Mouse (Mus musculus) heart, postnatal 25 days (tissue): ENCODE measurements around the gene Slc1a6. TPM values are rescaled to one million over a fixed set of nuclear protein-coding genes. Genes with fewer than 3 reads are reported as not detected.
"Not testable (repeated sequence)": the region's sequence is repeated elsewhere in the genome, so short reads cannot be mapped to it uniquely, and the experiment has no call there.

ENCODE experiments used
- DNase-seq: peaks from one replicate; pipeline ENCODE4 v3.0.0; 2022; ENCODE audit warnings: low spot score
- intact Hi-C: fragments of 180-260 bp; cut with DNase I; formaldehyde crosslinking; loops from one replicate; pipeline ENCODE4 v1.15.1; 2025
- total RNA-seq, 2 experiments: library from RNA; stranded (reverse); gene quantifications; 2 replicates each; pipeline ENCODE4 v1.2.3; 2021

The Slc1a6 gene
- not detected for total RNA-seq

DNA sequence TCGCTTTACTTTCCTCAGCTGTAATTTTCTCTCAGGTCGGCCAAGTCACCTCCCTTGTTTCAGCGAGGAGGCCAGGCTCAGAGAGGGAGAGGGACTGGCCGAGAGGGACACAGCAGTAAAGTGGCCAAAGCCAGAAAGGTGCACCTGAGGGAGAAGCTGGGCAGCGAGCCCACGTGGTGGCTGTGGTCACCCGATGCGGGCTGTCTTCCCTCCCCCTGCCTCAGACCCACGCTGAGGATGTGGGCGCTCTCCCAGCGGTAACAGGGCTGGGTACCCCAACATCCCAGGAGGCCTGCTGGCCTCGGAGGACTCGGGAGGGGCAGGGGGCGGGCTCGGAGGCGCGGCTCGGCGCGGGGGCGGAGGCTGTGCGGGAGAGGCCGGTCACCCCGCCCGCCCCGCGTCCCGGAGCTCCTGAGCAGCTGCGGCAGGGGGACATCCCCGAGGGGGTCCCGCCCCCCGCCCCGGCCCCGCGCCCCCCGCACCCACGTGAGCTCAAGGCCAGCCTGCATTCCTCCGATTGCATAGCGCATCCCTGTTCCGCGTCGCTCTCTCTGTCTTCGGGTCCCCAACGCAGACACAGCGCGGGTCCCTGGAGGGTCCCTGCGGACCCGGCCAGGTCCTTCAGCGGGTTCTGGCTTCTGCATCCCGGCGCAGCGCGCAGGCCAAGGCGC, at the start of gene Slc1a6:
Gene Slc1a6 (plus strand): TSS at position 516 of the 671 bp plus-strand sequence.
- intact Hi-C loops, result no loop called here
- DNase-seq, result no peak

DNA sequence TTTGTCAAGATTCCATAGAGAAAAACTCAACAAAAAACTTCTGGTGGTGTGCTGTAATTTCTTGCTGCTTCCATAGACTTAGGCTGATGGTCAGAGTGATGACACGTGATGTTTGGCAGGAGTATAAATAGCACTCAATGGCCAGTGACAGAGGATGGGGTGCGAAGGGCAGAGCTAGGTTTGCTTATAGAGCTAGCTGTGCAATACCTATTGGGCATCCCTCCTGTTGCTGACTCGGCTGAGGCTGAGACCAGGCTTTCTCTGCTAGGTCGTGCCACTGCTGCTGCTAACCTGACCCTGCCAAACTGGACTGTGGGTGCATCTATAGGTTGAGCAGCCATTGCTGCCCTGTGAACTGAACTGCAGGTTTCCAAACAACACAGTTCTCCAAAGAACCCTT, 40.5 kb upstream of the Slc1a6 start:
- no peak for DNase-seq
- intact Hi-C loops, result no loop called here

DNA sequence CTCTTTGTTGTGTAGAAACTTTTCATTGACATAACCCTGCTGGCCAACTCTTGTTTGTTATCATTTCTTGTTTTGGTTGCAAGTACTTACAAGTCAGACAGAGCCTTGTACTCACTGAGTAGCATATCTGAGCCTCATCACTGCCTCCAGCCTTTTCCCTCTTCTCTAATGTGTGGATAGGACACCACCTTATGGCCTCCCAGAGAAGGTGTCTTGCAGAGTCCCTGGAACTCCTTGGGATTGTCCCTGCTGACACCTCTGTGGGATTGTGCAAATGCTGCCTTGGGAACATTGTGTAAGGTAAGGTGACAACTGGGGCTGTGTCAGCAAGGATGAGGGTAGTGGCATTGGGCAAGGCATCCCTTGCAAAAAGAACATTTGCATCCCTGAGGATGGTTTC, 36.6 kb upstream of the Slc1a6 start:
- no peak for DNase-seq
- intact Hi-C loops, result no loop called here

DNA sequence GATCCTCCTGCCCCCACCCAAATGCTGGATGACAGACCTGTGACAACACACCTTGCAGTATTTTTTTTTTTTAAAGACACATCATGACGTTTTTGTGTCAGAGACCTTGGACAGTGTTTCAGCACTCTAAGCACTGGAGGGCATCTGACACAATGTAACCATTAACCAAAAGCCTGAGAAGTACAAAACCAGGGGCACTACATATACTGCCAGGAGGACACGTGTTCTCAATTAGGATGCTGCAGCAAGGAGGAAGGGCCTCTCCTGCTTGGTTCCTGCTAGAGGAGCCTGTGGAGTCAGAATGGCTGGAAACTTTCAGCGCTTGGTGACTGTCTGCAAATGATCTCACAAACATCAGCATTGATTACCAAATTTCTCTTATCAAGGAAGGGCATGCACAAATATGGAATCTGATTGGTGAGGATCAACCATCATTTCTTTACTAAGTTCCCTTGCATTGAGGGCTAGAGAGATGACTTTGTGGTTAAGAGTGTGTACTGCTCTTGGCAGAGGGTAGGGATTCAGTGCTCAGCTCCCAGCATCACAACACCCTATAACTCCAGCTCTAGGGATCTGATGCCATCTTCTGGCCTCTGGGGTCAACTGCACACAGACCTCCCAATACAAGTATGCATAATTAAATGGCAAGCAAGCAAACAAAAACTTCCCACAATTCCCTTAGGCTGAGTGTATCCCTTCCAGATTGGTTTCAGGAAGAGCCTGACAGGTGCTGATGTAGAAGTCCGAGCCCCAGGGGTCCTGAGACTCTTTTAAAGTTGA, 34.7 kb upstream of the Slc1a6 start:
- no peak for DNase-seq
- intact Hi-C loops, result no loop called here

DNA sequence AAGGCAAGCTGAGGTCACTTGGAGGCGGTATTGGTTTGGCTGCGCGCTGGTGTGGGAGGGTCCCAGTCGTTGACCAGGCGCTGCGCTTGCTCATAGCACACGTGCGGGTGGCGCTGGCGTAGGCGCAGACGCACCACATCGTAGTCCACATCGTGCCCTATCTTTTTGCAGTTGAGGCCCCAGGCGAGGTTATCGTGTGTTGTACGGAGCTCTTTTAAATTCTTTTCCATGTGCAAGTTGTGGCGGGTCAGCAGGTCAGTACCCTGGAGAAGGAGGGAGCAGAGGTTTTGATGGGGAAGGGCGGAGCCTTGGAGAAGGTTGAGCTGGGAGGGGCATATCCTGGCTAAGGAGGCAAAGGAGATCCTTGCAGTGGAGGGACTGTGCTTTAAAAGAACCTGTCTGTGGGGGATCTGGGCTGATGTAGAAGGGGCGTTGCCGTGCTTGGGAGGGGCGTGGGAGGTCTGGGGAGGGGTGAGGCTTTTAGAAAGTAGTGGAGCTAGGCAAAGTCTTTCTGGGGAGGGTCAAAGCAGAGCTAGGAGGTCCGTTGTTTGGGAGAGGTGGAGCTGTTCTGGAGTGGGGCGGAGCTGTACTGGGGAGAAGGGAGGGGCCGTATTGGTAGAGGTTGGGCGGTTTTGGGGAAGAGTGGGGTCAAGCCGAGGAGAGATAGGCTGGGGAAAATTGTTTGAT, 33.1 kb upstream of the Slc1a6 start:
- DNase-seq, result no peak
- intact Hi-C loops, result no loop called here

DNA sequence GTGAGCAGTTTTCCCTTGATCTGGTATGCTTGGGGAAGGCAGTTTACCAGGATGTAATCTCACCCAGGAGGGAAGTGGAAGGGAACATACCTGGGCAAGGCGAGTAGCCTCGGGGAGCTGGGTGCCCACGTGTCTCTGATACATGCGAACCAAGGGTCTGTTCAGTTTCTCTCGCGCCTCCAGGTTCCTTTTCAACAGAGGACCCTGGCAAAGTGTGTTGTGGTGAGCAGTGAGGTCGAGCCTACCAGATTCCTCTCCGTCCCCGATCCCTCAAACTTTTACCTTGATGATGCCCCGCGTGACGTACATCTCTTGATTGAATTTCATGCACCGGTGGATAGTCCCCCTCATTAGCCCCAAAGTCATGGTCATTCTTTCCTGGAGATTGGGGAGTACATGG, 32.1 kb upstream of the Slc1a6 start:
- no peak for DNase-seq
- intact Hi-C loops, result no loop called here

DNA sequence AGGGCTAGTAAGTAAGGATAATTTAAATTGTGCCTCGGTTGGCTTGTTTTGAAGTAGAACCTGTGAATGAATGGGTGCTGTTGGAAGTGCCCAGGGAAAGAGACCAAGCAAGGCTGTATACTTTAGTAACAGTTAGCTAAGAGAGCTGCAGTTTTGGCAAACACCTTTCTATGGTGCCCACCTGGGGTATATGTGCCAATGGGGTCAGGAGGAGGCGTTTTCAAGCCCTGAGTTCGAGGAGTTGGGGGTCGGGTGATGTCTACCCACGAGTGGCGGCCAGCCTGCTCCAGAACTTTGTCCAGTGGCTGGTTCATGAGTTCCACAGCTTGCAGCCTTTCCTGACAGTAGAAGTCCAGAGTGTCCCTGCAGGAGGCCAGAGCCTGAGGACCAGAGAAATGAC, 31.4 kb upstream of the Slc1a6 start:
- intact Hi-C loops, result no loop called here

DNA sequence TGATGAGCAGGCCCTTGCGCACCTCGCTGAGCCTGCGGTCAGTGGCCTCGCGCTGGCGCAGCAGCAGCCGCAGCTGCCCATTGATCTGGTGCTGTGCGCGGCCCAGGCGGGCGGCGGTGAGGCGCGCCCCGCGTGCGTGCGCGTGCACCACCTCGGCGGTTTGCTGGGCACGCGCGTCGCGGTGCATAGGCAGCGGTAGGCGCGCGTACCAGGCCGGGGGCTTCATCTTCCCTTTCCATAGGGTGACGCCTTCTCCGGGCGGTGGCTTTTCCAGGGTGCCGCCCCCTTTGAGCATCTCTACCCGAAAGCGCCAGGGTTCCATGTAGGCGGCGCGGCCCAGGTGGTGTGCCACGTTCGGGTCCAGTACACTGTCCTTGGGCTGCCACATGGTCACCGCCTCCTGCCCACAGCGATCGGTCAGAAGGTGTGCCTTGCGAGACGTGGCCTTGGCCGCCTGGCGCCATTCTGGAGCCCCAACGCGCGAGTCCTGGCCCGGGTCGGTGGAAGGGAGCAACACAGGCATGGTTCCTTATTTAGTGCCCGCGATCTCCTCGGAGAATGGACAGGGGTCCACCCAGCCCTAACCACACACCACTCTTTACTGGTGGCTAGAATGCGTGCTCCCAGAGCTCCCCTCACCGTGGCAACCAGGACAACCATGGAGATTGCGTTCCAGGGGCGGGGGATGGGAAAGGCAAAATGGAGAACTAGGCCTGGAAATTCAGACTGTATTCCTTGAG, 27.7 kb upstream of the Slc1a6 start, which contains the start of gene Ccdc105:
Gene Ccdc105 (minus strand): TSS at position 614 of the 740 bp plus-strand sequence.
- intact Hi-C loops, result no loop called here
- DNase-seq, result no peak

More for the DNA sequence above, 31.4 kb upstream of the Slc1a6 start:
- DNase-seq, result no peak

DNA sequence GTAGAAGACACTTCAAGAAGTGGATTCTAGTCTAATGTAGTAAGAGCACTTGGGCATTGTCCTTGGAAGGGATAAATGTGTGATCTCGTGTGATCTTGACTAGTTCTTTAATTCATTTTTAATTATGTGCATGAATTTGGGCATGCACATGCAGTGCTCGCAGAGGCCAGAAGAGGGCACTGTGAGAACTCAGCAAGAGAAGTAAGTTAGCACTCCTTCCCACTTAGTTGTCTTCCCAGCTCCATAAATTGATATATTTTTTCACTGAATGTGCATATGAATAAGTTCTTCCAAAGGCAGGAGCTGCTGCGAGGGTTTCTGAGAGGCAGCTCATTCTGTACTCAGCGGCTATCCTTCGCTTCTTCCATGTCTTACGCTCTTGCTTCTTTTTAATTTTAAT, 24.3 kb upstream of the Slc1a6 start:
- no peak for DNase-seq

DNA sequence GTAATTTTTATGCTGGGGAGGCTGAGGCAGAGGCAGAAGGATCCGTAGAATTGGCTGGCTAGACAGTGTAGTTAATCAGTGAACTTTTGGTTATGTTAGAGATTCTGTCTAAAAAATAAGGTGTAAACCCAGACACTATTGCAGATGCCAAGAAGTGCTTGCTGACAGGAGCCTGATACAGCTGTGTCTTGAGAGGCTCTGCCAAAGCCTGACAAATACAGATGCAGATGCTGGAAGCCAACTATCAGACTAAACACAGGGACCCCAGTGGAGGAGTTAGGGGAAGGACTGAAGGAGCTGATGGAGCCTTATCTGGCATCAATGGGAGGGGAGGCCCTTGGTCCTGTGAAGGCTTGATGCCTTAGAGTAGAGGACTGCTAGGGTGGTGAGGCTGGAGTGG, 14.7 kb upstream of the Slc1a6 start:
- intact Hi-C loops, result no loop called here
- no peak for DNase-seq

More for the DNA sequence above, 24.3 kb upstream of the Slc1a6 start:
- intact Hi-C loops, result loop anchor here (1.0 kb wide), 1 partner anchor 360 kb away; no protein-coding TSS in a partner anchor

DNA sequence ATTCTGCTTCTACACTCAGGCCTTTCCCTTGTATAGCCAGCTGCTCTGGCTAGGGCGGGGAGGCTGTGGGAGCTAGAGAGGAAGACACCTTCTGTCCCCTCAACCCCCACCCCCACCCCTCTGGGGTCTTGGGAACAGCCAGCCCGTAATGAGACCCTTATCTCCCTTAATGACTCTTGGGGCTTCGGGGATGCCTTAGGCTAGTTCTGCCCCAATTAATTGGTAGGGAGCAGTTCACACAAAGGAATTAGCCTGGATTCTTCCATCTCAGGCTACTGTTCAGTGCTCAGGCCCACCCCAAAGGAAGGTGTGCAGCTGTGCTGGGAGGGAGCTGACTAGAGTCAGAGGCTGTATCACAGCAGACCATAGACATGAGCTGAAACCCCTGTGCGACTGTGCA, 4.5 kb upstream of the Slc1a6 start:
- intact Hi-C loops, result no loop called here
- no peak for DNase-seq

DNA sequence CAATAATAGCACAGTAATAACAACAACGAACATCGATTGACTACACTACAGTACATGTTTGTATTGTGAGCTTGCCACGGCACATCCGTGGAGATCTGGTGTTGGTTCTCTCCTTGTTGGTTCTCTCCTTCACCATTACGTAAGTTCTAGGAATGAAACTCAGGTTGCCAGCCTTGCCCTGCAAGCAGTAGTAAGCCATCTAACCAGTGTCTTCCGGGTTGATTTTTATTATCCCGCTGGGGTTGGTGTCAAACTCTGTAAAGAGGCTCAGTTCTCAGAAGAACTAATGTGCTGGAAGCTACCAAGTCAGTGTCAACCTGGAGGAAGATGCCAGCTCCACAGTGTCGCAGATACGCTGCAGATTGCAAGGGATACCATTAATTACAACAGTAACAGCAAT, 769 bp upstream of the Slc1a6 start:
- intact Hi-C loops, result no loop called here
- DNase-seq, result no peak

DNA sequence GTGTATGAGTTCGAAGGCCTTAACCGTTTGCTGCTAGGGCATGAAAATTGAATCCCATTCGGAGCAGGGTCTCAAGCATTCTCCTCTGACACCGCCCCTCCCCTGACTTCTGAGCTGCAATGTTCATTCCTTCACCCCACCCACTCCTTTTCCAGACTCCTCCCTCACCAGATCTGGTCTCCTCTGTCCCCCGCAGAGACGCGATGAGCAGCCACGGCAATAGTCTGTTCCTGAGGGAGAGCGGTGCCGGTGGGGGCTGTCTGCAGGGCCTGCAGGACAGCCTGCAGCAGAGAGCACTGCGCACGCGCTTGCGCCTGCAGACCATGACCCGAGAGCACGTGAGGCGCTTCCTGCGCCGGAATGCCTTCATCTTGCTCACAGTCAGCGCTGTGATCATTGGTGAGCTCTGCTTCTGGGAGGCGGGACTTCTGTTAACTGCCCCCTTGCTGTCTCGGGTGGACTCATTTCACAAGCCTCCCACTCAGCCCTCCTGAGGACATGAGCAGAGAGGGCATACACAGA, 7.3 kb downstream of the Slc1a6 start:
- DNase-seq, result peak; percentile 44
- intact Hi-C loops, result no loop called here

DNA sequence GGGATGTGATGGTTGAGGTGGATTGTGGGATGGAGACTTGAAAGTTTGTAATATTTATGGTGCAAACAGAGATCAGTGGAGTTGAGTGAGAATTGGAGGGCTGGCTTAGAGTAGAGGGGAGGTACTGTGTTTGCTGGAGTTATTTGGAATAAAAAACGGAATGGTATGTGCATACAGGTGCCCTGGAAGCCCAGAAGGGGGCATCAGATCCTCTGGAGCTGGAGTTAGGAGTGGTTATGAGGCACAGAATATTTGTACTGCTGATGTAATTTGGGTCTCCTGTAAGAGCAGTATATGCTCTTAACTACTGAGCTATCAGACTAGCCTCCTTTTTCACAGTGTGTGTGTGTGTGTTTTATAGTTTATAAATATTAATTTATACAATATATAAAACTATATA, 10.3 kb downstream of the Slc1a6 start:
- no peak for DNase-seq
- intact Hi-C loops, result no loop called here

DNA sequence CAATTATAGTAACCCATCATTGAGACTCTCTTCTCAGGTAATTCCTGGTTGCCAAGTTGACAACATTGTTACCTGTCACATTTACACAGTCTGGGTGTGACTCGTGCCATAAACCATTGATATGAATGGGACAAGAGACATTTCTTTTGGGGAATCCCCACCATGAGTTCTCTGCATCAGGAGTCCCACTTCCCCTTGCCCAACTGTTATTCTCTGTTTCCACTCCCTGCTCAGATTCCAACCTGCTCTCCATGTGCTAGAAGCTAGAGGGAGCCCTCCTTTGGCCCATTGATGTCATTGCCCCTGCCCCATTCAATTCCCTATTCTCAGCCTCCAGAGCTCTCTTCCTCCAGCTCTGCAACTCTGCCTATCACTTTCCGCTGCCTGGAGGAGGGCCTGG, 21.2 kb downstream of the Slc1a6 start:
- intact Hi-C loops, result no loop called here
- DNase-seq, result no peak

DNA sequence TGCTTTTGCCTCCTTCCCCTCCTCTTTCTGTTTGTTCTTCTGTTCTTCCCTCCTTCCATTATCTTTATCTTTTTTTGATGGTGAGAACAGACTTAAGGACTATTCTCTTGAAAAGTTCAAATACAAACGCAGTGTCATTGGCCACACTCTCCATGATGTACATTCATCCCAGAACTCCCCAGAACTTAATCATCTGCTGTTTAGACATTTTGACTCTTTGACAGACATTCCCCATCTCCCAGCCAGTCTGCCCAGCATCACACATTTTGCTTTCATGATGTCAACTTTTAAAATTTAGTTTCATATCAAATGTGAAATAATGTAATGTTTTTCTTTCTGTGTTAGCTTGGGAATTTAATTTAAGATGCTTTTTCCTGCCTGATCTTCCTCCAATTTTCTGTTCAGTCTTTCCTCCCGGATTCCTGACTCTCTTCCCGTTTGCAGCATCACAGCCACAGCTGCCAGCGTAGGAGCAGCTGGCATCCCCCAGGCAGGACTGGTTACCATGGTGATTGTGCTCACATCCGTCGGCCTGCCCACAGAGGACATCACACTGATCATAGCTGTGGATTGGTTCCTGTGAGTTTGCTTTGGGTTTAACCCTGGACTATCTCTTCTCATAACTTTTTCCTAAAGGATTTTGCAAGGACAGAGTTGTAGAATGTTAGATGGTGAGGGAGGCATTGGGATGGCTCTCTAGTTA, 32.2 kb downstream of the Slc1a6 start:
- intact Hi-C loops, result no loop called here
- DNase-seq, result no peak

DNA sequence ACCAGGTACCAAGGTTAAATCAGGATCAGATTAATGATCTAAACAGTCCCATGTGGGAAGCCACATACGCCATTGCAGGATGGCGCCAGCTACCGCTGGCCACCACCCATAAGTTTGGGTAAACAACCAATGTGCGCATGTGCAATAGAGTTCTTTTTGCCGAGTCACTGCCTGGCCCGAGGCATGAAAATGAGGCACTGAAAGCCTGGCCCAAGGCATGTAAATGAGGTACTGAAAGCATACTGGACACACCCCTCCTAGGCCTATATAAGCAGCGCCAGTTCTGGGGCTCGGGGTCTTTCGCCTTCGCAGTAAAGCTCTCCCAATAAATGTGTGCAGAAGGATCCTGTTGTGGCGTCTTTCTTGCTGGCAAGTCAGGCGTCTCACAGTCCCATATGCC, 60.2 kb downstream of the Slc1a6 start:
- intact Hi-C loops, DNase-seq: not testable (repeated sequence)

DNA sequence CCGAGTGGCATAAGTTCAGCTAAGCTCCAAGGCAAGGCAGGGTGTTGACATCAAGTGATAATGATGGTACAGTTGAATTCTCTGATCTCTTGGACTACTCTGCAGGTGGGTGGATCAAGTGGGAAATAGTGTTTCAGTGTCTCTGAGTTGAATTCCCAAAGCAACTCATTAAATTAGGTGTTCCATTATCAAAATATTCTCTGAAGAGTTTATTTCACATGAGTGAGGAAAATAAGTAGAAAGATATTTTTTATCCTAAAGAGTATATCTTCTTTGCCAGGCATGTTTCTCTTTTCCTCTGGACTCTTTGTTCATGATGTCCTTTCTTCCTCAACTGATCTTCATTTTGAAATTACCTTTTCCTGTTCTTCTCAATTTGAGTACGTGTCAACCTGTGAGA, 71.8 kb downstream of the Slc1a6 start, which contains the start of gene Olfr1356:
Gene Olfr1356 (minus strand): TSS at position 101 of the 400 bp plus-strand sequence.
- intact Hi-C loops, result no loop called here
- no peak for DNase-seq
